Mouse (Mus musculus) liver (tissue): ENCODE measurements at regions not wholly inside any gene's neighbourhood (a gene's known extent, or its start where the extent isn't known, plus 50 kb on each side); places are given as distances from the start of the nearest gene placed in this dataset.

Experiments used
- DNase-seq: peaks from one replicate; pipeline ENCODE4 v3.0.0-alpha.2; 2020; ENCODE audit warnings: mixed read lengths

GRCm38 (mm10) chr6:31201375-31201972, 197.1 kb upstream of the Mkln1 start:
- DNase-seq, result no peak

- DNase-seq, result no peak
Observed at GRCm38 (mm10) chr6:31202594-31202993, 195.9 kb upstream of the Mkln1 start.

- no peak for DNase-seq
Observed at GRCm38 (mm10) chr6:31204434-31204833, 194.1 kb upstream of the Mkln1 start.

- no peak for DNase-seq
Observed at GRCm38 (mm10) chr6:31204839-31205238, 193.7 kb upstream of the Mkln1 start.

GRCm38 (mm10) chr6:31206106-31206505, 192.4 kb upstream of the Mkln1 start:
- DNase-seq, result no peak

DNA sequence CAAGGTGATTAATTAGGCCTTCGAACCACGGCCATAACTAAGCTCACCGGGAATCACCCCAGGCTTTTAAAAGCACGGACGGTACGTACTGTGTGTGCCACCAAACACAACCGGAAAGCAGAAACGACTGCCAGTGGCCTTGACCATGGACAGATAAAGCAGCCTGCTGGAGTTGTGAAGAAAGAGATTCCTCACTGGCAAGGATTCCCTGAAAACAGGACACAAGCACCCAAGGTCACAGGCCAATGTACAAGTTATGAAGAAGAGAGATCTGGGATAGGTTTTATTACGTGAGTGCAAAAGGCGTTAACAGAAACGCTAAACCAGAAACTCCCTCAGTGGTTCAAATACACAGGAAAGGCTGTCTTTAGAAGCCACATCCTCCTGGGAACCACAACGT, 191.3 kb upstream of the Mkln1 start:
- no peak for DNase-seq

DNA sequence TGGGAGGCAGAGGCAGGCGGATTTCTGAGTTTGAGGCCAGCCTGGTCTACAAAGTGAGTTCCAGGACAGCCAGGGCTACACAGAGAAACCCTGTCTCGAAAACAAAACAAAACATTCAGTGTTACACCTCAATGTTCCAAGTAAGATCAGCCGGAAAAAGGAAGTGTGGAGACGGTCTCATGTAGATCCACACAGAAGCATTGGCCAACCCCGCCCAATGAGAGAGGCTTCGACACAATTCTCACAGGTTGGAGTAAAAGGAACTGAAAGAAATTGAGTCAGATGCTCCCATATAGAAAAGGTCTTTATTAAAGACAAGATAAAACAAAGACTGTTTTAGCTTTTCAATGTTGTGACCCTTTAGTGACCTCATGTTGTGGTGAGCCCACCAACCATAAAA, 190.3 kb upstream of the Mkln1 start:
- DNase-seq, result no peak

- no peak for DNase-seq
Observed at GRCm38 (mm10) chr6:31209411-31210139, 189.0 kb upstream of the Mkln1 start.

- DNase-seq, result no peak
Observed at GRCm38 (mm10) chr6:31210209-31210714, 188.3 kb upstream of the Mkln1 start.

DNA sequence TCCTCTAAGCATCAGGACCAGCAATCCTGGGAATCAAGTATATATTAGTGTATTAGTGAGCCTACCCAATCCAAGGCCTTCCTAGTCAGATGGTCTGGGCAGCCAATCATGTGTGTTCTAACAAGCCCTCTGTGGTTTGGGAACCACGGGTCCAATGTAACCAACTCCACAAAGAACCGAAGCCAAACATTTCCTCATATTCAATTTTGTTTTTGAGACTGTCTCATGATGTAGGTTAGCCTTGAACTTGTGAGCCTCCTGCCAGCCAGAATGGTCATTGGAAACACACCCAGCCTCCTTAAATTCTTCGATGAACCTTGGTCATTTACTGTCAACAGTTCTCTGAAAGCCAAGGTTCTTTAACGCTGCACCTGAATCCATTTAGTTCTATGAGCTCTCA, 187.4 kb upstream of the Mkln1 start:
- no peak for DNase-seq

- DNase-seq, result no peak
Observed at GRCm38 (mm10) chr6:31211616-31212015, 186.9 kb upstream of the Mkln1 start.

DNA sequence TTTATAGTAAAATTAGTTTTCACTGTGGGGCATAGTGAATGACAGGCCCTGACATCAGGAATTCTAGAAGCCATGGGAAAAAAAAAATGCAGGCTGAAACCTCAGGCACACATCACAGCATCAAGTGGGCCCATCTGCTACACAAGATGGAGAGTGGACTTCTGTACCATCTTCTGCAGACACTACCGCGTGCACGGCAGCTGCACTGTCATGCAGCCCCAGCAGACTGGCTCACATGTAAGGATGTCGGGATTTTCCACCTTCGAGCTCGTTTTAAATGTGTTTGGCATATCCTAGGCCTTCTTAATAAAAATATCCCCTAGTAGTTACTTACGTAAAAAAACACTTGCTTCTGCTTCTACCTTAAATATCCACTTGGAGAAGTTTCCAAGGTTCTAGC, 186.5 kb upstream of the Mkln1 start:
- no peak for DNase-seq

GRCm38 (mm10) chr6:31212694-31213093, 185.8 kb upstream of the Mkln1 start:
- no peak for DNase-seq

GRCm38 (mm10) chr6:31213161-31213560, 185.4 kb upstream of the Mkln1 start:
- DNase-seq, result no peak

- no peak for DNase-seq
Observed at GRCm38 (mm10) chr6:31215661-31216060, 182.9 kb upstream of the Mkln1 start.

DNA sequence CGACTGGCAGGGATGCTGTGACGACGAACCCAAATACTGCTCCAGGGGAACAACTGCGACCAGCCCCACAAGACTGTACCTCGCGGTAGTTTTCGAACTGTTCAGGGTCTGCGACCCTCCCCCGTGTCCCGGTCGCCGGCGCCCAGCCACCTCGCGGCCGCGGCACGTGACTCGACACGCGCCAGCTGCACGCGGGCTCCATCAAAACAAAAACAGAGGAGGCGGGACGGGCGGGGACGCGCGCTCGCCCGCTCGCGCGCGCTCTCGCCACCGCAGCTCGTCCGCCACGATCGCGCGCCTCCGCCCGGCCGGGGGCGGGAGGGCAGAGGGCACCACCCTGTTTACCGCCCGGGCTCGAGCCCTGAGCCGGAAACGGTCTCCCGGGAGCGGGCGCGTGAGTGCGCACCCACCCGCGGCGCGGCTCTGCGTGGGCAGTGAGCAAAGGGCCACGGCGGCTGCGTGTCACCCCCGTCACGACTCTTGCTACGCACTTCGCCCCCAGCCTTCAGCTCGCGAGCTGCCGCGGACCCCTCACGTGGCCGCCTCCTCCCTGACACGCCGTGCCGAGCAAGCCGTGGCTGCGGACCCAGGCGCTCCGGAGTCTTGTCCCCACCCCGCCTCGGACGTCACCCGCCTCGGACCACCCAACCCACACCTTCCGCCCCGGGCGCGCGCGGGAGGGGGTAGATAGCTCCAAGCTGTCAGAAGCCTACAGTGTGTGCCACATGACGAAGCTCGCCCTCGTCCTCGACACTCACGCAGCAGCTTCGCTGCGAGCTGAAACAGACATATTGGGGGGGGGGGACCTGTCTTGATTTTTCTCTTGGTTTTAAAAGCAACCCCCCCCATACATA, 182.1 kb upstream of the Mkln1 start:
- peak; percentile 49 for DNase-seq

DNA sequence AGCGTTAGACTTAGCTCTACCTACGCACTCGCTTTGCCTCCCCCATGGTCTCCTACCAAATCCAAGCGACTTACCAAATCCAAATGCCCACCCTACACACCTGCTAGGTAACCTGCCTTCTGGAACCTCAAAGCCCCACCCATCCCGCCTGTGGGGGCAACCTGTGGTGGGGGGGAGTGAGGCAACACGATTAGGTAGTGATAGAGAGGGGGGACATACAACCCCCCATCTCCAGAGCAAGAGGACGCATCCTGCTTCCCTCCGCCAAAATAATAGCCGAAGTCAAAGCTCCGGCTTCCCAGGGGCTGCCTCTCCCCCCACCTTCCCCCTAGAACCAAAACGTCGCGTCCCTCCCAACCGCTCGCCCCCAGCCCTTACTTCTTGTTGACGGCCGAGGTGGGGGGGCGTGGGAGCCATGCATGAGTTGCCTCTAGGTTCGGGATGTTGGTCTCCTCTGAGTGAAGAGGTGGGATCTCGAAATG, 181.4 kb upstream of the Mkln1 start:
- DNase-seq, result no peak

DNA sequence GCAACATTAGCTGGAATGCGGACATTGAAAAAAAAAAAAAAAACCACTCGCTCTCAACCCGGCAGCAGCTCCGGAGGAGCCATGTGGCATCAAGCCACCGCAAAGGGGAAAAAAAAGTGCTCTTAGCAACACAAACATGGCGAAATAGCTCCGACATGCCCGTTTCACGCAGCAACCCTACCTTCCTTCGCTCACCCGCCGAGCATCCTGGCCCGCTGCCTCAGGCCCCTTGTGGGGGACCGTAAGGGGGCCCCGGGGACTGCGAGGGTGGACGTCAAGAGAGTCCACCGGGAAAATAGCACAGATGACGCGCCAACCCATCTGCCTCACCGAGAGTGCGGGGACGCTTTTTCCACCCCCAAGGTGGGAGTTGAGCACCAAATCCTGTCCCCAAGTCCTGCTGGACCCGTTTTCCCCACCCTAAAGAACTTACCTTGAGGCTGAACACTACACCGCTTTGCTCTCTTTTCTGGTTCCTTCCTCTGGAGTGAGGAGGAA, 180.8 kb upstream of the Mkln1 start:
- no peak for DNase-seq

- no peak for DNase-seq
Observed at GRCm38 (mm10) chr6:31218139-31218750, 180.3 kb upstream of the Mkln1 start.

- no peak for DNase-seq
Observed at GRCm38 (mm10) chr6:31218880-31219279, 179.7 kb upstream of the Mkln1 start.

- no peak for DNase-seq
Observed at GRCm38 (mm10) chr6:31219736-31220135, 178.8 kb upstream of the Mkln1 start.

DNA sequence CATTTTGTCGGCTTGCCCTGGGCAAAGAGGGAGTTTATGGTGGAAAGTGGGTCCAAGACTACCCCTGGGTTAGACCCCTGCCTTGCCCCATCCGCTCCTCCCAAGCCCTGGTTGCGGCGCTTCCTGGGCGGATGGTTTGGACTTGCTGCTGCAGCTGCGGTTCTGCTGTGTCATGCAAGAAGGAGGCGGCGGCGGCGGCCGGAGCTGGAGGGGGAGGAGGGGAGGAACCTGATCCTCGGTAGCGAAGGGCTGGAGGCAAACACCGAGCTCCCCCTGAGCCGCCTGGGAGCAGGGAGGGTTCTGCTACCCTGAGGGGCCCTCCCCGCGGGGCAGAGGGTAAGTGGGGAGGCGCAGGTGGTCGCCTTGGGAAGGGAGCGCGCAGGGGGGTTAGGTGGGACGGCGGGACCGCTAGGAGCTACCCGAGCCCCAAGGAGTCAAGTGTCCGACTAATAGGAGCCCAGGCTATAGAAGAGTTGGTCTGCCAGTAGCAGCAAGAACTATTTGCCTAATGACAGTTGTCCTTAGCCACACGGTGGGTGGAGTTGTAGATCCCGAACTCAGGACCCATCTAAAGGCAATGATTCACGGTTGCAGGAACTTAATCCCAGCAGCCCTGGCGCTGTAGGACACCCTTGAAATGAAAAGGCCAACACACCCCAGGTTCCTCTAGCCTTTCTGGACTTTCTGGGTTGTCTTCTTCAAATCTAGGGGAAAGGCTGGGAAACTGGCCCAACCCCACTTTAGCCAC, 178.2 kb upstream of the Mkln1 start:
- DNase-seq, result peak; percentile 61
